ENCODE assay signal across 11 mouse cellular contexts in the genomic region with DNA sequence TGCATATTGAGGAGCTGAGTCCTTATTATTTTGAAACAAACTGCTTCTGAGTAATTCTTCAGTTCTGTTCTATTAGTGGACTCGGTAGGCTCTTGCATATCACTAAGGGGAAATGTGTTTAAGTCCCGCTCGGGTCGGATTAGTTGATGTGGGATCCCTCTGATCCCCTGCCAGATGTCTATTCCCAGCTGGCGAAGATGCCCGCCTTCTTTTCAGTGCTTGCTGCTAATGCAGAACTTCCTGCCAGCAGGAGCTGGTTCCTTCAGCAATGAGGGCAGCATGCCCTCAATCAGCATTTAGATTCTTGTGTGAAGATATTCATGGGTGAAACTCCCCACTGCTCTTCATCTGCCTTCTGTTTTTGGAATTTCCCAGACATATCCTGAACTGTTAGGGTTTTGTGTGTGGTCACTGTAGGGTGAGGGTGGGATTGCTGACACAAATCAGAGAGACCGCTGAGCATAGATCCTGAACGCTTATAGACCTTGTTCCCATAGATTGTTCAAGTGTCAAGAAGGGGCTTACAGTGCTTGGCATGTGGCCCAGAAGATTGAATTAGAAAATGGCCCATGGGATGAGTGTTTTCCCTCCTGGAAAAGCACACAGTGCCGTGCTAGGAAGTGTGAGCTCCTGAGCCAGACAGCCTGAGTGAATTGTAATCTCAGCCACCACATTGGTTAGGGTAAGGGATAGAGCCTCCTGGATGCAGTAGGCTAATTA.
A peak's percentile ranks its signal among the peaks of the same experiment; 100 is the strongest.
DNase-seq lines count a peak whose midpoint lies in the region; TF ChIP-seq lines count a peak whose summit lies in the region.
"Had no signal": no experiment of that assay in that cellular context is flagged by ENCODE, and none has a peak within 500 bp of the region (broad histone marks: within the 10 kb centered on the region; RNA-seq: fewer than 3 reads in every experiment).

No protein-coding gene starts in this region.

- TF ChIP-seq EP300 in heart, adult 2 months (IDR thresholded peaks at IDR 0.05; ENCODE audit: insufficient read depth, low read depth, low read length): no peak

- TF ChIP-seq CTCF in lung, adult 2 months (IDR thresholded peaks at IDR 0.05; ENCODE audit: insufficient read depth, low read length): no peak
- no peak for TF ChIP-seq CTCF in heart, adult 2 months (IDR thresholded peaks at IDR 0.05)

- no peaks in the 10 kb centered on the region for H3K79me2 ChIP-seq in heart, adult 2 months (replicated peaks; ENCODE audit: control insufficient read depth, insufficient read depth, low read length)

- DNase-seq in cerebellum, postnatal 10 days: peak; percentile 16 to 47
- no peak for DNase-seq in cerebellum, adult 9-11 months
- peak; percentile 56 to 86 for DNase-seq in frontal cortex, postnatal 36 days (ENCODE audit: low spot score in 2 of 2)
- peak; percentile 34 to 80 for DNase-seq in left cerebral cortex, adult 8-10 months (ENCODE audit: low spot score in 2 of 2)
- peak; percentile 72 for DNase-seq in right cerebral cortex, adult 18-20 months
- no peak for DNase-seq in lung, adult 2 months
- DNase-seq in heart, adult 2 months: no peak
- no peak for DNase-seq in adrenal gland, adult (ENCODE audit: inconsistent age in 2 of 2, low spot score in 1 of 2)
- DNase-seq: spleen, adult 18-20 months had no signal

- intact Hi-C loops in heart, adult 2 months (cut with DNase I): no loop called here

- 54% methylated on average over 9 of the region's 9 CpGs for WGBS in lung, adult 2 months
- 35% methylated on average over 9 of the region's 9 CpGs for WGBS in heart, adult 2 months

- H3K4me1 ChIP-seq in lung, adult 2 months (ENCODE audit: control insufficient read depth, insufficient read depth, low read length): no peaks in the 10 kb centered on the region
- H3K4me1 ChIP-seq in heart, adult 2 months (ENCODE audit: control insufficient read depth, insufficient read depth, low read length): no peaks in the 10 kb centered on the region
- H3K4me1 ChIP-seq: limb, embryonic 13.5 days; megakaryocyte, embryonic 14.5 days had no signal

- TF ChIP-seq POLR2A in lung, adult 2 months (IDR thresholded peaks at IDR 0.05; ENCODE audit: borderline replicate concordance, extremely low read depth, low read depth, low read length): no peak
- no peak for TF ChIP-seq POLR2A in heart, adult 2 months (IDR thresholded peaks at IDR 0.05; ENCODE audit: insufficient read depth, low read depth, low read length)

- no peak overlapping the region for H3K27ac ChIP-seq in heart, adult 2 months
- H3K27ac ChIP-seq: limb, embryonic 13.5 days had no signal

- no peaks in the 10 kb centered on the region for H3K36me3 ChIP-seq in heart, adult 2 months (ENCODE audit: control insufficient read depth, insufficient read depth, low read length)
- H3K36me3 ChIP-seq: limb, embryonic 13.5 days had no signal

- no peaks in the 10 kb centered on the region for H3K27me3 ChIP-seq in heart, adult 2 months (ENCODE audit: control insufficient read depth, insufficient read depth, low read length)
- H3K27me3 ChIP-seq: limb, embryonic 13.5 days; megakaryocyte, embryonic 14.5 days had no signal

- no peak overlapping the region for H3K9ac ChIP-seq in heart, adult 2 months (ENCODE audit: low read depth, low read length)
- H3K9ac ChIP-seq: limb, embryonic 13.5 days had no signal

- no peak overlapping the region for H3K4me3 ChIP-seq in lung, adult 2 months (replicated peaks; ENCODE audit: extremely low read depth, low read depth, low read length)
- H3K4me3 ChIP-seq in heart, adult 2 months: no peak overlapping the region
- H3K4me3 ChIP-seq: limb, embryonic 13.5 days; megakaryocyte, embryonic 14.5 days had no signal

Comparison
In these comparisons a context has a peak if more than half of its experiments do, and no peak if none do; other contexts are left out.
1. DNase-seq: peak in cerebellum, postnatal 10 days (2 of 2), frontal cortex, postnatal 36 days (2 of 2), left cerebral cortex, adult 8-10 months (2 of 2) and right cerebral cortex, adult 18-20 months (single experiment); none in cerebellum, adult 9-11 months (single experiment), lung, adult 2 months (single experiment), heart, adult 2 months (0 of 2) and adrenal gland, adult (0 of 2).